Mouse (Mus musculus): ENCODE data around the gene Cntn4. TPM values are rescaled to one million over a fixed set of nuclear protein-coding genes. Genes with fewer than 3 reads are reported as not detected.
A peak's percentile ranks its signal among the peaks of the same experiment; 100 is the strongest.

Cntn4 gene
- total RNA-seq, 2 experiments from 2014 or later: 0.47 to 0.70 TPM

- no peak for DNase-seq (ENCODE audit: low spot score in 2 of 2)
These were observed 400.7 kb downstream of the Cntn4 start for GRCm38 (mm10) chr6:106078071-106078603.

GRCm38 (mm10) chr6:106078629-106079028, 401.2 kb downstream of the Cntn4 start:
- DNase-seq (ENCODE audit: low spot score in 2 of 2): no peak

- no peak for DNase-seq (ENCODE audit: low spot score in 2 of 2)
These were observed 420.4 kb downstream of the Cntn4 start for GRCm38 (mm10) chr6:106097856-106098255.

GRCm38 (mm10) chr6:106118523-106119081, 441.1 kb downstream of the Cntn4 start:
- DNase-seq (ENCODE audit: low spot score in 2 of 2): peak in 1 of 2 experiments; percentile 14

GRCm38 (mm10) chr6:106153530-106153929, 476.1 kb downstream of the Cntn4 start:
- no peak for DNase-seq (ENCODE audit: low spot score in 2 of 2)

GRCm38 (mm10) chr6:106155362-106155761, 477.9 kb downstream of the Cntn4 start:
- no peak for DNase-seq (ENCODE audit: low spot score in 2 of 2)

- DNase-seq (ENCODE audit: low spot score in 2 of 2): no peak
These were observed 500.1 kb downstream of the Cntn4 start for GRCm38 (mm10) chr6:106177546-106177945.

- no peak for DNase-seq (ENCODE audit: low spot score in 2 of 2)
These were observed 504.1 kb downstream of the Cntn4 start for GRCm38 (mm10) chr6:106181596-106181995.

- no peak for DNase-seq (ENCODE audit: low spot score in 2 of 2)
These were observed 523.5 kb downstream of the Cntn4 start for GRCm38 (mm10) chr6:106200974-106201373.

- no peak for DNase-seq (ENCODE audit: low spot score in 2 of 2)
These were observed 529.9 kb downstream of the Cntn4 start for GRCm38 (mm10) chr6:106207401-106207800.

- DNase-seq (ENCODE audit: low spot score in 2 of 2): no peak
These were observed 535.6 kb downstream of the Cntn4 start for GRCm38 (mm10) chr6:106213071-106213470.

- no peak for DNase-seq (ENCODE audit: low spot score in 2 of 2)
These were observed 559.8 kb downstream of the Cntn4 start for GRCm38 (mm10) chr6:106237046-106237948.

GRCm38 (mm10) chr6:106241553-106241952, 564.1 kb downstream of the Cntn4 start:
- no peak for DNase-seq (ENCODE audit: low spot score in 2 of 2)

- no peak for DNase-seq (ENCODE audit: low spot score in 2 of 2)
These were observed 585.9 kb downstream of the Cntn4 start for GRCm38 (mm10) chr6:106263396-106263795.

- DNase-seq (ENCODE audit: low spot score in 2 of 2): no peak
These were observed 588.0 kb downstream of the Cntn4 start for GRCm38 (mm10) chr6:106265487-106265886.

GRCm38 (mm10) chr6:106266304-106266703, 588.8 kb downstream of the Cntn4 start:
- DNase-seq (ENCODE audit: low spot score in 2 of 2): no peak

- no peak for DNase-seq (ENCODE audit: low spot score in 2 of 2)
These were observed 591.3 kb downstream of the Cntn4 start for GRCm38 (mm10) chr6:106268723-106269122.

- no peak for DNase-seq (ENCODE audit: low spot score in 2 of 2)
These were observed 599.7 kb downstream of the Cntn4 start for GRCm38 (mm10) chr6:106277139-106277538.

- no peak for DNase-seq (ENCODE audit: low spot score in 2 of 2)
These were observed 604.2 kb downstream of the Cntn4 start for GRCm38 (mm10) chr6:106281621-106282020.

- DNase-seq (ENCODE audit: low spot score in 2 of 2): no peak
These were observed 606.4 kb downstream of the Cntn4 start for GRCm38 (mm10) chr6:106283815-106284214.

GRCm38 (mm10) chr6:106299451-106299850, 622.0 kb downstream of the Cntn4 start:
- DNase-seq (ENCODE audit: low spot score in 2 of 2): no peak

GRCm38 (mm10) chr6:106300179-106300578, 622.7 kb downstream of the Cntn4 start:
- DNase-seq (ENCODE audit: low spot score in 2 of 2): no peak

Data from gastrocnemius, postnatal 4 days (tissue).